Mouse (Mus musculus) forebrain, embryonic 11.5 days (tissue): ENCODE data around the gene Dnaja3. TPM values are rescaled to one million over a fixed set of nuclear protein-coding genes. Genes with fewer than 3 reads are reported as not detected.
A peak's percentile ranks its signal among the peaks of the same experiment; 100 is the strongest.

ENCODE experiments used
- ATAC-seq: fragments of 200-750 bp; cut with Nextera tagmentation; replicated peaks from 2 replicates; pipeline ENCODE4 v1.8.0; 2017; ENCODE audit warnings: moderate TSS enrichment; ENCODE audit not compliant: low FRiP score
- DNase-seq: peaks from one replicate; pipeline ENCODE4 v3.0.0-alpha.2; 2017; ENCODE audit warnings: low spot score
- H3K27ac ChIP-seq: fragments of 300-500 bp; sonication (generic); 2 replicates; pipeline ENCODE4 v1.5.1; 2014; ENCODE audit warnings: low read depth, low read length
- H3K27me3 ChIP-seq: fragments of 300-500 bp; sonication (generic); 2 replicates; pipeline ENCODE4 v1.6.1; 2014; ENCODE audit warnings: mild to moderate bottlenecking, low read length, mixed read lengths; ENCODE audit not compliant: control insufficient read depth, insufficient read depth
- H3K36me3 ChIP-seq: fragments of 300-500 bp; sonication (generic); 2 replicates; pipeline ENCODE4 v1.6.1; 2014; ENCODE audit warnings: mild to moderate bottlenecking, low read length, moderate library complexity, mixed read lengths; ENCODE audit not compliant: control insufficient read depth, insufficient read depth
- H3K4me1 ChIP-seq: fragments of 300-500 bp; sonication (generic); replicated peaks from 2 replicates; pipeline ENCODE4 v1.6.1; 2014; ENCODE audit warnings: low read length, mixed read lengths; ENCODE audit not compliant: control insufficient read depth, insufficient read depth
- H3K4me2 ChIP-seq: fragments of 300-500 bp; sonication (generic); 2 replicates; pipeline ENCODE4 v1.6.1; 2014; ENCODE audit warnings: low read depth, mild to moderate bottlenecking, low read length, moderate library complexity, mixed read lengths; ENCODE audit not compliant: severe bottlenecking
- H3K4me3 ChIP-seq: fragments of 300-500 bp; sonication (generic); 2 replicates; pipeline ENCODE4 v1.5.1; 2014; ENCODE audit warnings: low read depth, low read length
- H3K9ac ChIP-seq: fragments of 300-500 bp; sonication (generic); 2 replicates; pipeline ENCODE4 v1.6.1; 2014; ENCODE audit warnings: low read length
- H3K9me3 ChIP-seq: fragments of 300-500 bp; sonication (generic); 2 replicates; pipeline ENCODE4 v1.6.1; 2016; ENCODE audit warnings: low read length, mixed read lengths; ENCODE audit not compliant: control insufficient read depth
- WGBS: fragments of 180-500 bp; shearing (Covaris S2); extraction: QIAGEN DNeasy Blood & Tissue Kit; methylation state at CpG from one replicate; pipeline ENCODE4 v1.1.7; 2014; 5-methylcytosine and 5-hydroxymethylcytosine counted together
- polyA plus RNA-seq: library from polyadenylated mRNA; unstranded; fragments of >200 nt; fragmentation: Nextera tagmentation; extraction: Ambion mirVana; gene quantifications from 2 replicates; pipeline ENCODE4 v1.2.1, GENCODE M21; 2014

Gene Dnaja3
- 57.7 and 60.7 TPM in 2 replicates for polyA plus RNA-seq

DNA sequence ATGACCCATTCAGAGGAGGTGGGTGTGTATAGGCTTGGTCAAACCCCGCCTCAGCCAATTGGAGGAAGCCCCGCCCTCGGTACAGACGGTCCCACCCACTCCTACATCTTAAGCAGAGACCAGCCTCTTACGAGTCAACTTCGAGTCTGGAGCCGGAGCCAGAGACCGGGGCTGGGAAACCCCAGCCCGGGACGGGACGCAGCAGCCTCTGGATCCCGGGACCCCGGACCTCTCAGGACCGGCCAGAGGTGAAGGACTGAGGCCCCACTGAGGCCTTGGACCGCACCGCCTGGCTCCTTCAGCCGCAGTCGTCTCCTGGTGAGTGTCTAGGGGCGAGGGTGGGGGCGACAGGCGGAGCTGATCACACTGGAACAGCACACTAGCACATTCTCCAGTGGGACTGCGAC is at the start of gene Dnaja3, which contains the start of gene Vasn:
TSS of gene Dnaja3 (plus strand) at position 159 of the 407 bp plus-strand sequence.
TSS of gene Vasn (plus strand) at position 111 of the 407 bp plus-strand sequence.
- H3K9me3 ChIP-seq = no peaks in the 10 kb centered on the region
- DNase-seq (peak; percentile 91), ATAC-seq (peak; percentile 95)
- peaks cover 14% of the 10 kb centered on the region for H3K4me1 ChIP-seq
- H3K4me3 ChIP-seq = peak within 1 kb of the TSS; percentile 49
- no peaks in the 10 kb centered on the region for H3K27me3 ChIP-seq
- H3K4me2 ChIP-seq = peak within 1 kb of the TSS; percentile 68
- H3K9ac ChIP-seq = peak within 1 kb of the TSS; percentile 62
- under 1% methylated on average over 22 of the region's 22 CpGs for WGBS
- no peaks in the 10 kb centered on the region for H3K36me3 ChIP-seq
- H3K27ac ChIP-seq = 0 out of 2 replicates have a peak within 1 kb of the TSS, but pooled peaks have one; percentile 25

DNA sequence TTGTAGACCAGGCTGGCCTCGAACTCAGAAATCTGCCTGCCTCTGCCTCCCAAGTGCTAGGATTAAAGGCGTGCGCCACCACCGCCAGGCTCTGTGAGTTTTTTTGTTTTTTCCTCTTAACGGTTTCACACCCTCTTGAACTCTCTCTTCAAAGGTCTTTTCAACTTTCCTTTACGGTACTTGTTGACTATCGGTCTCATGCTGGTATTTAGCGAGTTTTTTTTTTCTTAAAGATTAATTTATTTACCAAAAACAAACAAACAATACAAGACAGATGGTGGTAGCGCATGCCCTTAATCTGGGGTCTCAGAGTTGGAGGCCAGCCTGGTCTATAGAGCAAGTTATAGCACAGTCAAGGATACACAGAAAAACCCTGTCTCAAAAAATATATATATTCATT is 49.6 kb upstream of the Dnaja3 start:
- no peak for DNase-seq
- Histone ChIP-seq H3K4me1 (peaks cover 22% of the 10 kb centered on the region), H3K4me3 (no peak overlapping the region), H3K9ac (no peak overlapping the region), H3K36me3 (no peaks in the 10 kb centered on the region), H3K27ac (no peak overlapping the region), H3K9me3 (no peaks in the 10 kb centered on the region), H3K4me2 (no peak overlapping the region), H3K27me3 (no peaks in the 10 kb centered on the region)
- WGBS = 95% methylated on average over 9 of the region's 9 CpGs
- no peak for ATAC-seq

DNA sequence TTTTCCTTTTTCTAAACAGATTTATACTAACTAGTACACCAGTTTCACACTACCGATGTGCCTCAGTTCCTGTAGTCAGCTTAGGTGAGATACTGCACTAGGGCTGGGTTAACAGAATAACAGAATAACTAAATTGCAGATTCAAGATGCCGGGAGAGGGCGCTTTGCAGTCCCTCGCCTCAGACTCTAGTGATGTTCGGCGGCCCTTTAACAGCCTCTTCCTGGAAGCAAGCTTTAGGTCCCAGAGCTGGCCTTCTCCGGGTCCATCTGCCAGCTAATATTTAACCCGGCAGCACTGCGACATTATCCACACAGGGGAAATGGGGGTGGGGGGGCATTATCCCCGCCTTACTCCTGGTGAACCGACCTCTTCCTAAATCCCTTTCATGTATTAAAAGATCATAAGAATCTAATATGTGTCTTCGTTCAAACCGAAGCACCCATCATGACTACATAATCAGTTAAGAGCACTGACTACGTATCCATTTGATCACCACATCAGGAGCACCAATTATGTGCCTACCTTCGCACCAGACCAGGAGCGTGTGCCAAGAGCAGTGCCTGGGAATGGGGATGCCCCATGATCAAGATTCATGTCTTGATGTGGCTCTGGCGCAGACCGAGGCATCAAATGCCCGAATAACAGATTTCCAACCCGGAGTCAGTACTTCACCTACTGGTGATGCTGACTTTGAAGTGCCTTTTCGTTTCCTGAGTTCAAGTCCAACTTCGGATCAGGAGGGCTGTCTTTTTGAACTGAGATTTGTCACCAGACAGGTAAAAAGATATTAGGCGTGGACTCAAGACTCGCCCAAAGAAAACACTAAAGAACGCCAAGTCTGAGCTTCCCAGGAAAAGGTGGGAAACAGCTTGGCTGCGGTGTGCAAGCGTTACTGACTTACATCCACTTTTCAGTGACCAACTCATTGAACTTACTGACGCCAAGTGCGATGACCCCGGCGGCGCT is 46.6 kb upstream of the Dnaja3 start:
- WGBS = 15% methylated on average over 32 of the region's 32 CpGs
- H3K36me3 ChIP-seq = no peaks in the 10 kb centered on the region
- peak overlapping the region; percentile 93 for H3K4me2 ChIP-seq
- peaks cover 34% of the 10 kb centered on the region for H3K4me1 ChIP-seq
- no peaks in the 10 kb centered on the region for H3K27me3 ChIP-seq
- H3K9ac ChIP-seq = peak overlapping the region; percentile 94
- ATAC-seq (no peak), DNase-seq (peak; percentile 69)
- H3K27ac ChIP-seq = peak overlapping the region; percentile 95
- H3K9me3 ChIP-seq = no peaks in the 10 kb centered on the region
- peak overlapping the region; percentile 86 for H3K4me3 ChIP-seq

DNA sequence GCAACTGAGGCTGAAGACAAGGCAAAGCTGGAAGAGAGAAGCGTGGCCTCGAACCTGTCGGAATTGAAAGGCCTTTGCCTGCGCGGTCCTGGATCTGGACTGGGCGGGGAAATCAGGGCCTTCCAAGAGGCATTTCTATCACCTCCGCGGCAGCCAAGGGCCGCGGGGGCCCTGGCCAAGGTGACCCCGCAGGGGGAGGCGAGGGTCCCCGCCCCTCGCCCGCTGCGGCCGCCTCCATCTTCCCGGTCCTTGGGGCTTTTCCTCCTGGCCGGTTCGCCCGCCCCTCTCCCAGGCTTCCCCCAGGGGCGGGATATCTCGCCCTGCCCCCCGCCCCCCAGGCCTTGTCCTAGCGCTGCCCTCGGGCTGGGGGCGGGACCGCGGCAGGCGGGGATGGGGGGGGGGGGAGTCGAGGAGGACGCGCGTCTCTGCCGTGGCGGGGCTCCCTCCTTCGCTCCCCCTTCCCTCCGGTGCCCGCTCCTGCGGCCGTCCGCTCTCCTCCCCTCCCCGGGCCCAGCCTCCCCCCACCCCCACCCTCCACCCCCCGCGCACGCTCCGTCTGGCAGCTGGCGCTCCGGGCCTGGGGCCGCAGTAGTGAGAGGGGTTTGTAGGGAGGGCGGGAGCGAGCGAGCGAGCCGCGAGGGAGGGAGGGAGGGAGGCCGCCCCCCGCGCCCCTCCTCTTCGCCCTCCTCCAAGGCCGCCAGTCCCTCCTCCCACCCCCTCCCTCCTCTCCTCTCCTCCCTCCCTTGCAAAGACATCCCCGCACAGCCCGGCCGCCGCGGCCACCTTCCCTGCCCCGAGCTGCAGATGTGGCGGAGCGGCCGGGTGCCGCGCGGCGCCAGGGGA is 45.6 kb upstream of the Dnaja3 start, which contains the start of gene Glis2:
TSS of gene Glis2 (plus strand) at position 743 of the 843 bp plus-strand sequence.
- ATAC-seq = peak; percentile 89
- H3K9me3 ChIP-seq = no peaks in the 10 kb centered on the region
- H3K4me2 ChIP-seq = peak within 1 kb of the TSS; percentile 93
- peaks cover 44% of the 10 kb centered on the region for H3K4me1 ChIP-seq
- under 1% methylated on average over 26 of the region's 74 CpGs for WGBS
- peak within 1 kb of the TSS; percentile 94 for H3K9ac ChIP-seq
- peak within 1 kb of the TSS; percentile 86 for H3K4me3 ChIP-seq
- H3K36me3 ChIP-seq = no peaks in the 10 kb centered on the region
- peak; percentile 96 for DNase-seq
- peak within 1 kb of the TSS; percentile 95 for H3K27ac ChIP-seq
- no peaks in the 10 kb centered on the region for H3K27me3 ChIP-seq

DNA sequence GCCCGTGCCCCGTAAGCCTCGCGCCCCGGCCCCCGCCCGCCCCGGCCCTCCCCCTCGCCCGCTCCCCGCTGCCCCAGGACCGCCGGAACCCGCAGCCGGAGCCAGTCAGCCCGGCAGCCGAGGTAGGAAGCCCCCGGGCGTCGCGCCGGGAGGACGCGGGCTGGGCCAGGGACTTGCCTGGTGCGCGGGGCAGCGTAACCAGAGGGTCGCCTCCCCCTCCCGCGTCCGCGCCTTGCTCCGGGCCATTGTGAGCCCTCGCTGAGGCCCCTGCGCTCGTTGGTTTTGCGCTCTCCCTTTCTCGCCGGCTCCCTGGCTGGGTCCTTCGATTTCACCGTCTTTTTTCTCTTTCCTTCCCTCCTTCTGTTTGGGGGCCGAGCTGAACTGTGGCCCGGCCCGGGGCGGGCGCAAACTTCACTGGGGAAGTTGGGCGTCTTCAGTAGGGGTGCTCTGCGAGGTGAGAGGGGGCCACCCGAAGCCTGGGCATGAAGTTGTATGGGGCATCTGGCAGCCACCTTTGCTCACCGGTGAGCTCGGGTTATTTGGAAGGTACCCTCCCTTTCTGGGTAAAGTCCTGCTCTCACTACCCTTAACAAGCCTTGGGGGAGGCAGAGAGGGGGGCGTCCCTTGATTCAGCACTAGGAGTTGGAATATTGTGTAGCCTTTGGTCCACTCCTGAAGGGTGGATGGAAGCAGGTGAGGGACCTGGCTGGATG is 44.8 kb upstream of the Dnaja3 start:
- WGBS = 0% methylated on average over 25 of the region's 52 CpGs
- Histone ChIP-seq H3K27ac (peak overlapping the region; percentile 95), H3K36me3 (no peaks in the 10 kb centered on the region), H3K4me2 (peak overlapping the region; percentile 93), H3K27me3 (no peaks in the 10 kb centered on the region), H3K9me3 (no peaks in the 10 kb centered on the region), H3K4me1 (peaks cover 44% of the 10 kb centered on the region), H3K4me3 (peak overlapping the region; percentile 86), H3K9ac (peak overlapping the region; percentile 94)
- ATAC-seq = peak; percentile 47
- no peak for DNase-seq

GRCm38 (mm10) chr16:4595527-4595963 is 44.2 kb upstream of the Dnaja3 start:
- Histone ChIP-seq H3K4me3 (peak overlapping the region; percentile 86), H3K36me3 (no peaks in the 10 kb centered on the region), H3K4me1 (peaks cover 44% of the 10 kb centered on the region), H3K27ac (peak overlapping the region; percentile 33), H3K9ac (peak overlapping the region; percentile 94), H3K9me3 (no peaks in the 10 kb centered on the region), H3K27me3 (no peaks in the 10 kb centered on the region), H3K4me2 (peak overlapping the region; percentile 93)
- DNase-seq (peak; percentile 70), ATAC-seq (0 out of 2 replicates have a peak, but pooled peaks have one; percentile 8)
- WGBS = 2% methylated on average over 5 of the region's 5 CpGs

DNA sequence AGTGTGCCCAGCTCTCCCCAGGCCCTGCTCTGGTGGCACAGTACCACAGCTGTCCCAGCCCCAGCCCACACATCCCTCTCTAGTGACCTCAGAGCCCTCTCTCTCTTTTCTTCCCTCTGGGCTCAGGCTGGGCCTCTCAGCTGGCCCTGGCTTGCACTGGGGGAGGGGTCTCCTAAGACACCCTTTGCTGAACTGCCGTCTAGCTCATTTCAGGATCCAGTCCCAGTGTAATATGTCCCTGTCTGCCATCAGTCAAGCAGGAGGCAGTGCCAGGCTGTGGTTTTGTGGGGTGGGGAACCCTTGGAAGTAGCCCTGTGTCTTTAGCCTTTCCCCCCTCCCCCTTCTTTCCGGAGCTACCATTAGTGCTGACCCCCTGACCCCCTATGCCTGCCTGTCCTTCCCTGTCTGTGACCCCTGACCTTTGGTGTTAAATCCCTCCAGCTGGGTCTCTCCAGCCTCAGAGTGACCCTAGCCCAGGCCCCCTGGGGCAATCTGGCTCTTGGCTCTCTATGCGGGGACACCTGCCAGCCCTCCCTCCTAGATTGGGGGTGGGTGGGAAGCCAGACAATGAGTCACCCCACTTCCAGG is 43.6 kb upstream of the Dnaja3 start:
- Histone ChIP-seq H3K27ac (peak overlapping the region; percentile 33), H3K9me3 (no peaks in the 10 kb centered on the region), H3K4me1 (peaks cover 48% of the 10 kb centered on the region), H3K27me3 (no peaks in the 10 kb centered on the region), H3K4me3 (peak overlapping the region; percentile 86), H3K9ac (peak overlapping the region; percentile 94), H3K4me2 (peak overlapping the region; percentile 93), H3K36me3 (no peaks in the 10 kb centered on the region)
- ATAC-seq (no peak), DNase-seq (no peak)
- 7% methylated on average over 3 of the region's 3 CpGs for WGBS
